Mouse (Mus musculus) brain, embryonic 14.5 days (tissue): Measurements from ENCODE around the gene Msi1.

Experiments
- CTCF ChIP-seq: fragments of 200-500 bp; IDR thresholded peaks from 2 replicates; pipeline ENCODE4 v1.5.1; 2012; ENCODE audit warnings: inconsistent platforms, mild to moderate bottlenecking, moderate library complexity, borderline replicate concordance; ENCODE audit not compliant: insufficient read depth, insufficient read length; ENCODE audit errors: extremely low read depth
- POLR2A ChIP-seq: fragments of 200-500 bp; IDR thresholded peaks from 2 replicates; pipeline ENCODE4 v1.6.1; 2012; ENCODE audit warnings: mild to moderate bottlenecking, inconsistent platforms, borderline replicate concordance; ENCODE audit not compliant: poor library complexity, insufficient read depth, insufficient read length, severe bottlenecking; ENCODE audit errors: extremely low read depth

DNA sequence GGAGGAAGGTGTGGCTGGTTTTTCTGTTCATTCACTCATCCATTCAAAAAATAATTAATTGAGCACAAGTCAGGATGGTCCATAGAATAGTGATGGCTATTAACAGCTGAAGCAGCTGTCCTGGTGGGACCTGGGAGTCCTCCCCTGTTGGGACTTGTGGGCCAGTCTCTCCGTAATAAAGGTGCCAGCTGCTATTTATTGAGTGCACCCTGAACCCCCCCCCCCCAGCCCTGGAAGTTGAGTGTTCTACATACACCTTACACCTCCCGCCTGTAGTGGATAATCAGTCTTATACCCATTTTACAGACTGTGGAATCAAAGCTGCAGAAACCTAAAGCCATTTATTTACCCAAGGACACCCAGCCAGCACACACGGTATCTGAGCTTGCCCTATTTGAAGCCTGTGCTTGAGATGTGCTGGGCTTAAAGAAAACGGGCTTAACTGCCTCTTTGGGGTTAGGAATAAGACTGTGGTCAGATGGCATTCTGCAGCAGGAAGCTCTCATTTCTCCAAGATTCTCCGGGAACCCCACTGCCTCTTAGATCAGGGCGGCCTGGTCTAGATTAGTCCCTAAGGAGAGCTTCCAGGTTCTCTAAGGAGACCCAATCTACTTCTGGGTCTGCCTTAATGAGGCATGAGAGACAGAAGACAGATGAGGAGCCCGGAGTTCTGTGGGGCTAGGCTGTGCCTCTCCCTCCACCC lies 8.0 kb downstream of the Msi1 start:
- TF ChIP-seq CTCF = no peak
- TF ChIP-seq POLR2A = no peak
